Mouse (Mus musculus) forebrain, embryonic 12.5 days (tissue): ENCODE results near the gene Dlgap5. TPM values are rescaled to one million over a fixed set of nuclear protein-coding genes. Genes with fewer than 3 reads are reported as not detected.

Experiments
- ATAC-seq: fragments of 200-750 bp; cut with Nextera tagmentation; 2 replicates; pipeline ENCODE4 v1.8.0; 2017; ENCODE audit warnings: moderate TSS enrichment; ENCODE audit not compliant: low FRiP score
- H3K27ac ChIP-seq: fragments of 300-500 bp; sonication (generic); 2 replicates; pipeline ENCODE4 v1.5.1; 2016; ENCODE audit warnings: mild to moderate bottlenecking
- H3K27me3 ChIP-seq: fragments of 300-500 bp; sonication (generic); 2 replicates; pipeline ENCODE4 v1.6.1; 2016; ENCODE audit warnings: mild to moderate bottlenecking
- H3K36me3 ChIP-seq: fragments of 300-500 bp; sonication (generic); replicated peaks from 2 replicates; pipeline ENCODE4 v1.6.1; 2016; ENCODE audit warnings: mild to moderate bottlenecking
- H3K4me1 ChIP-seq: fragments of 300-500 bp; sonication (generic); 2 replicates; pipeline ENCODE4 v1.6.1; 2016
- H3K4me2 ChIP-seq: fragments of 300-500 bp; sonication (generic); 2 replicates; pipeline ENCODE4 v1.6.1; 2016; ENCODE audit warnings: mild to moderate bottlenecking, moderate library complexity
- H3K4me3 ChIP-seq: fragments of 300-500 bp; sonication (generic); replicated peaks from 2 replicates; pipeline ENCODE4 v1.5.1; 2016; ENCODE audit warnings: mild to moderate bottlenecking
- H3K9ac ChIP-seq: fragments of 300-500 bp; sonication (generic); 2 replicates; pipeline ENCODE4 v1.6.1; 2016; ENCODE audit warnings: mild to moderate bottlenecking
- H3K9me3 ChIP-seq: fragments of 300-500 bp; sonication (generic); 2 replicates; pipeline ENCODE4 v1.6.1; 2016
- WGBS: fragments of 180-500 bp; shearing (Covaris S2); methylation state at CpG from one replicate; pipeline ENCODE4 v1.1.7; 2016; 5-methylcytosine and 5-hydroxymethylcytosine counted together
- polyA plus RNA-seq: library from polyadenylated mRNA; unstranded; fragments of >200 nt; fragmentation: Nextera tagmentation; extraction: Ambion mirVana; gene quantifications from 2 replicates; pipeline ENCODE4 v1.2.1, GENCODE M21; 2016

Gene Dlgap5
- polyA plus RNA-seq, 1 experiment from 2014 or later = 63.6 TPM

GRCm38 (mm10) chr14:47386125-47386524, 32.1 kb downstream of the Dlgap5 start:
- Histone ChIP-seq H3K9me3 (no peaks in the 10 kb centered on the region), H3K27ac (no peak overlapping the region), H3K4me1 (no peaks in the 10 kb centered on the region), H3K9ac (no peak overlapping the region), H3K27me3 (no peaks in the 10 kb centered on the region), H3K36me3 (peaks cover 46% of the 10 kb centered on the region), H3K4me3 (no peak overlapping the region), H3K4me2 (no peak overlapping the region)
- no peak for ATAC-seq
- 90% methylated on average over 11 of the region's 11 CpGs for WGBS

- H3K4me3 ChIP-seq = no peak overlapping the region
- H3K27me3 ChIP-seq = no peaks in the 10 kb centered on the region
- peaks cover 32% of the 10 kb centered on the region for H3K36me3 ChIP-seq
- ATAC-seq = no peak
- H3K4me1 ChIP-seq = no peaks in the 10 kb centered on the region
- H3K4me2 ChIP-seq = no peak overlapping the region
- no peak overlapping the region for H3K27ac ChIP-seq
- 85% methylated on average over 10 of the region's 10 CpGs for WGBS
- no peak overlapping the region for H3K9ac ChIP-seq
- no peaks in the 10 kb centered on the region for H3K9me3 ChIP-seq
Measured at GRCm38 (mm10) chr14:47384653-47385052, 33.6 kb downstream of the Dlgap5 start.

- H3K4me2 ChIP-seq = no peak overlapping the region
- no peak overlapping the region for H3K27ac ChIP-seq
- ATAC-seq = no peak
- H3K4me3 ChIP-seq = no peak overlapping the region
- H3K4me1 ChIP-seq = no peaks in the 10 kb centered on the region
- no peaks in the 10 kb centered on the region for H3K9me3 ChIP-seq
- no peak overlapping the region for H3K9ac ChIP-seq
- 84% methylated on average over 7 of the region's 7 CpGs for WGBS
- no peaks in the 10 kb centered on the region for H3K27me3 ChIP-seq
- peaks cover 24% of the 10 kb centered on the region for H3K36me3 ChIP-seq
Measured at GRCm38 (mm10) chr14:47383911-47384310, 34.3 kb downstream of the Dlgap5 start.

GRCm38 (mm10) chr14:47378336-47378735, 39.9 kb downstream of the Dlgap5 start:
- ATAC-seq = no peak
- Histone ChIP-seq H3K4me1 (peaks cover 9% of the 10 kb centered on the region), H3K36me3 (no peaks in the 10 kb centered on the region), H3K27ac (no peak overlapping the region), H3K27me3 (peaks cover 22% of the 10 kb centered on the region), H3K9ac (no peak overlapping the region), H3K9me3 (no peaks in the 10 kb centered on the region), H3K4me2 (no peak overlapping the region), H3K4me3 (no peak overlapping the region)
- 80% methylated on average over 7 of the region's 7 CpGs for WGBS

GRCm38 (mm10) chr14:47376526-47376925, 41.7 kb downstream of the Dlgap5 start:
- peaks cover 9% of the 10 kb centered on the region for H3K4me1 ChIP-seq
- no peak overlapping the region for H3K4me2 ChIP-seq
- H3K9ac ChIP-seq = no peak overlapping the region
- peaks cover 34% of the 10 kb centered on the region for H3K27me3 ChIP-seq
- H3K36me3 ChIP-seq = no peaks in the 10 kb centered on the region
- H3K27ac ChIP-seq = no peak overlapping the region
- whole genome bisulfite sequencing = 80% methylated on average over 2 of the region's 2 CpGs
- ATAC-seq = no peak
- H3K9me3 ChIP-seq = no peaks in the 10 kb centered on the region
- H3K4me3 ChIP-seq = no peak overlapping the region

GRCm38 (mm10) chr14:47373728-47374678, 44.2 kb downstream of the Dlgap5 start:
- H3K27me3 ChIP-seq = peaks cover 34% of the 10 kb centered on the region
- ATAC-seq = no peak
- H3K4me1 ChIP-seq = peaks cover 9% of the 10 kb centered on the region
- peak overlapping the region; percentile 24 for H3K4me3 ChIP-seq
- no peak overlapping the region for H3K9ac ChIP-seq
- H3K27ac ChIP-seq = no peak overlapping the region
- no peaks in the 10 kb centered on the region for H3K36me3 ChIP-seq
- no peaks in the 10 kb centered on the region for H3K9me3 ChIP-seq
- WGBS = 18% methylated on average over 47 of the region's 49 CpGs
- H3K4me2 ChIP-seq = peak overlapping the region; percentile 55

GRCm38 (mm10) chr14:47371689-47372088, 46.5 kb downstream of the Dlgap5 start:
- Histone ChIP-seq H3K9ac (no peak overlapping the region), H3K4me3 (no peak overlapping the region), H3K27me3 (peaks cover 34% of the 10 kb centered on the region), H3K4me1 (peaks cover 16% of the 10 kb centered on the region), H3K27ac (no peak overlapping the region), H3K36me3 (no peaks in the 10 kb centered on the region), H3K4me2 (no peak overlapping the region), H3K9me3 (no peaks in the 10 kb centered on the region)
- 70% methylated on average over 6 of the region's 6 CpGs for WGBS
- ATAC-seq = no peak

GRCm38 (mm10) chr14:47370790-47371189, 47.4 kb downstream of the Dlgap5 start:
- no peak for ATAC-seq
- Histone ChIP-seq H3K36me3 (no peaks in the 10 kb centered on the region), H3K4me2 (no peak overlapping the region), H3K4me1 (peaks cover 16% of the 10 kb centered on the region), H3K9ac (no peak overlapping the region), H3K4me3 (no peak overlapping the region), H3K9me3 (no peaks in the 10 kb centered on the region), H3K27ac (no peak overlapping the region), H3K27me3 (peaks cover 34% of the 10 kb centered on the region)
- 89% methylated on average over 3 of the region's 3 CpGs for WGBS

GRCm38 (mm10) chr14:47369741-47370140, 48.5 kb downstream of the Dlgap5 start:
- 89% methylated on average over 5 of the region's 5 CpGs for WGBS
- Histone ChIP-seq H3K27ac (no peak overlapping the region), H3K9me3 (no peaks in the 10 kb centered on the region), H3K9ac (no peak overlapping the region), H3K4me2 (no peak overlapping the region), H3K27me3 (peaks cover 26% of the 10 kb centered on the region), H3K4me1 (peaks cover 20% of the 10 kb centered on the region), H3K36me3 (no peaks in the 10 kb centered on the region), H3K4me3 (no peak overlapping the region)
- ATAC-seq = no peak

- Histone ChIP-seq H3K4me2 (no peak within 1 kb of the TSS), H3K27ac (no peak within 1 kb of the TSS), H3K9ac (no peak within 1 kb of the TSS)
Measured at GRCm38 (mm10) chr14:47367461-47367860, 50.7 kb downstream of the Dlgap5 start, which contains the start of gene Lgals3. Lgals3 (plus strand) TSS chr14:47367751.

GRCm38 (mm10) chr14:47366881-47367321, 51.3 kb downstream of the Dlgap5 start:
- no peaks in the 10 kb centered on the region for H3K36me3 ChIP-seq
- H3K4me1 ChIP-seq = peaks cover 12% of the 10 kb centered on the region
- H3K4me3 ChIP-seq = no peak overlapping the region
- 69% methylated on average over 7 of the region's 7 CpGs for WGBS
- no peak overlapping the region for H3K27ac ChIP-seq
- H3K4me2 ChIP-seq = no peak overlapping the region
- H3K27me3 ChIP-seq = peaks cover 1% of the 10 kb centered on the region; the same call in 1 of the 2 replicates
- ATAC-seq = no peak
- H3K9me3 ChIP-seq = no peaks in the 10 kb centered on the region
- H3K9ac ChIP-seq = no peak overlapping the region

More at GRCm38 (mm10) chr14:47367461-47367860, 50.7 kb downstream of the Dlgap5 start, which contains the start of gene Lgals3:
- H3K4me3 ChIP-seq = no peak within 1 kb of the TSS
- peaks cover 12% of the 10 kb centered on the region for H3K4me1 ChIP-seq
- no peaks in the 10 kb centered on the region for H3K36me3 ChIP-seq
- no peaks in the 10 kb centered on the region for H3K9me3 ChIP-seq
- whole genome bisulfite sequencing = 43% methylated on average over 9 of the region's 9 CpGs
- peaks cover 3% of the 10 kb centered on the region; the same call in 1 of the 2 replicates for H3K27me3 ChIP-seq
- ATAC-seq = peak; percentile 58; the same call in 1 of the 2 replicates

- Histone ChIP-seq H3K4me1 (peaks cover 12% of the 10 kb centered on the region), H3K9ac (no peak overlapping the region), H3K27me3 (no peaks in the 10 kb centered on the region), H3K27ac (no peak overlapping the region), H3K4me2 (peak overlapping the region; percentile 19; the same call in 1 of the 2 replicates), H3K4me3 (no peak overlapping the region), H3K9me3 (no peaks in the 10 kb centered on the region), H3K36me3 (no peaks in the 10 kb centered on the region)
- no peak for ATAC-seq
- WGBS = 42% methylated on average over 21 of the region's 21 CpGs
Measured at GRCm38 (mm10) chr14:47364742-47365449, 53.3 kb downstream of the Dlgap5 start.
